Mouse (Mus musculus) brain, embryonic 14.5 days (tissue): ENCODE measurements around the gene Pde8a. TPM values are rescaled to one million over a fixed set of nuclear protein-coding genes. Genes with fewer than 3 reads are reported as not detected.
A peak's percentile ranks its signal among the peaks of the same experiment; 100 is the strongest.

Experiments used
- DNase-seq: peaks from one replicate; pipeline ENCODE4 v3.0.0-alpha.2; 2011; ENCODE audit warnings: low read depth
- CTCF ChIP-seq: fragments of 200-500 bp; IDR thresholded peaks from 2 replicates; pipeline ENCODE4 v1.5.1; 2012; ENCODE audit warnings: inconsistent platforms, mild to moderate bottlenecking, moderate library complexity, borderline replicate concordance; ENCODE audit not compliant: insufficient read depth, insufficient read length; ENCODE audit errors: extremely low read depth
- POLR2A ChIP-seq: fragments of 200-500 bp; IDR thresholded peaks from 2 replicates; pipeline ENCODE4 v1.6.1; 2012; ENCODE audit warnings: mild to moderate bottlenecking, inconsistent platforms, borderline replicate concordance; ENCODE audit not compliant: poor library complexity, insufficient read depth, insufficient read length, severe bottlenecking; ENCODE audit errors: extremely low read depth
- polyA plus RNA-seq: library from polyadenylated mRNA; depleted of rRNA; stranded (reverse); fragments of >200 nt; gene quantifications from 2 replicates; pipeline ENCODE4 v1.2.3, GENCODE M21; 2012

Pde8a gene
- polyA plus RNA-seq, 1 experiment = 4.6 TPM

DNA sequence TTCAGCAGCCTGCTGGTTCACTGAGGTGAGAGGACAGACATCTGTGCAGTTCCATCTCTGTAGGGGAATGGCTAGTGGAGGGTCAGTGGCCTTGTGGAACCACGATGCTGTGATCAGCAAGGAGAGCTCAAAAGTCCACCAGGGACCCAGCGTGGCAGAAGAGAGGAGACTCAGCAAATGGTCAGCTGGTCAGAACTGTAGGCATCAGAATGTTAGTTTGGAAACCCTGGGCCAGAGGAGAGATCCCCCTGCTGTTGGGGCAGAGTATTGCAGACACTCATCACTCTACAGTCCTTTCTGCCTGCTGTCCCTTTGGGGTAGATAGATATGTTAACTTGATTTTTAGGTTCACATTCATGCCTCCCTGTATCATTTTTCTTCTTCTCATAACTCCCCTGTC lies 90.3 kb downstream of the Pde8a start:
- no peak for DNase-seq
- 0 out of 2 replicates have a peak, but pooled peaks have one; percentile 13 for TF ChIP-seq CTCF
- TF ChIP-seq POLR2A = no peak

DNA sequence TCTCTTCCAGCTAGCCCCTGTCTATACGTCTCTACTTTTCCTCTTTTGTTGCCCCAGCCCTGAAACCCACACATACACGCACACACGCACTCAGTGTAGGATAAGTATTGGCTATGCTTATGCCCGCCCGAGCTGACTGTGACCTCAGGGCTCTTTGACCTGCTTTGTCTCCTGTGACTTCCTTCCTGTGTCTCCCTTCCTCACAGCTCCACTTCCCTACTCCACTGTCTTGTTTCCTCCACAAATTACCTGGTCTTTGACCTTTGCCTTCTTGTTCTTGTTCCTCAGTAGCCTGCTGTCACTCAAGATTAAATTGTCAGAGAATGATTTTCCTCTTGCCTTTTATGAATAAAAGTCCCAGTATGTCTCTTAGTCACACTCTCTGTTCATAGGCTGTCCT lies 90.7 kb downstream of the Pde8a start:
- DNase-seq = no peak
- TF ChIP-seq POLR2A = no peak

DNA sequence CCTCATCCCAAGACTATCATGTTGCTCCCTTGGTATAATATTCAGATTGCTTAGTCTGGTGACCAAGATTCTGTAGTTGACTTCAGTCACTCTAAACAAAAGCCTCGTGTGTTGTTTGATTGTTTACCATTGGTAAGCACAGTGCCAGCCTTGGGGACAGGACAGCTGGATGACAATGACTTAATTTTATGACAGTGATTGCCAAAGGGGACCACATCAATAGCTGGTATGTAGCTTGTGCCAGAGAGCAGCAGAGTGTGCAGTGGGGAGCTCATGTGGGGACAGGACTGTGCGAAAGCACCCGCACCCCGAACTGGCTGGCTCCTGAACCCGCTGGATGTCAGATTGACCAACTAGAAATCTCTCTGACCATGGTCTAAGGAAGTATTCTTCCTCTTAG lies 91.3 kb downstream of the Pde8a start:
- no peak for TF ChIP-seq CTCF
- TF ChIP-seq POLR2A = no peak
- no peak for DNase-seq

DNA sequence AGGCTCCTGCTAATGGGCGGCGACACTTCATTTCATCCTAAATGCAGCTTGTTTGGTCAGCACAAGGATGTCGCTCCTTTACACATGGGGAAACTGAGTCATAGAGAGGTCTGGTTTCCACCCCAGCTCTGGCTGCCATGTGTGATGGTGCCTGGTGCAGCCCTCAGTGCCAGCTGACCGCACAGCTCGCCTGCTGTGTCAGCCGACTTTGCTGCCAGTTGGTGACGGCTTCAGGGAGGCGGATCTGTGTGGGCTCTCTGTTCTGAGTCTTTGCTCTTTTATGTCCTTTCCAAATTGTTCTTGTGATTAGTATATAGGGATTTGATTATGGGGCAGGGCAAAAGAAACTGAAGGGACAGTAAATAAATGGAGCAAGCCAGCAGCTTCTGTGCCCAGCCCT lies 94.3 kb downstream of the Pde8a start:
- peak; percentile 6 for DNase-seq
- TF ChIP-seq POLR2A (no peak), CTCF (no peak)

DNA sequence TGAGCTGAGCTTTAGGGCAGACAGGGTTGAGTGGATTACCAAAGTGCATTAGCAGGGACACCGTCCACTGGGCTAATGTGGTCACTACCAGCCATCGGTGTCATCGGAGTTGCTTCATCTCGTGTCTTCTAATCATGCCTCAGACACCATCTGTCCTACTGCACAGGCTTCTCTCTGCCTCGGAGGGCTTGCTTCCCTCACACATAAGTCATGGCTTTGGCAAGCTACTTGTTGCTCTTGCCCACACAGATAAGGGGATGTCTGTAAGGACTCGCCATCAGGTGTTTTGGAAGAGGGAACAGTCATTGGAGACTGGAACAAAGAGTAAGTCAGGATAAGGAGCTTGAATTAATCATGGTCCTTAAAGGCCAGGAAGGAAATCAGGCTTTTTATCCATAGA lies 95.9 kb downstream of the Pde8a start:
- TF ChIP-seq CTCF (no peak), POLR2A (no peak)
- DNase-seq = no peak

DNA sequence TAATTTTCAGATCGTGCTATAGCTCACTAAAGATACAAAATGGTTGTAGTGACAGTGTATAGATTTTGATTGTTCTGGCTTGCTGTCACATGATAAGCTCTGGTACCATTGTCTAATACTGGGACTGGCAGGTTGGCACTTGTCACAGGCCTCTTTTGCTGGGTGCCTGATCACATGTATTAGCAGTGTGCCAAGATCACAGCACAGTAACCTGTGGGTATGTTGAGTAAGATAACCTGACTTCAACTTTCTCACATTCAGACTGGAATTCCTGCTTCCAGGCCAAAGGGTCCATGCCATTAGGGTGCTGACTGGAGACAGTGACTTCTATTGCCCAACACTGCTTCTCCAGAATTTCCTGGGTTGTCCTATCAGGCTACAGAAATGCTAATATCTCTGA lies 97.7 kb downstream of the Pde8a start:
- TF ChIP-seq CTCF (no peak), POLR2A (no peak)
- no peak for DNase-seq

DNA sequence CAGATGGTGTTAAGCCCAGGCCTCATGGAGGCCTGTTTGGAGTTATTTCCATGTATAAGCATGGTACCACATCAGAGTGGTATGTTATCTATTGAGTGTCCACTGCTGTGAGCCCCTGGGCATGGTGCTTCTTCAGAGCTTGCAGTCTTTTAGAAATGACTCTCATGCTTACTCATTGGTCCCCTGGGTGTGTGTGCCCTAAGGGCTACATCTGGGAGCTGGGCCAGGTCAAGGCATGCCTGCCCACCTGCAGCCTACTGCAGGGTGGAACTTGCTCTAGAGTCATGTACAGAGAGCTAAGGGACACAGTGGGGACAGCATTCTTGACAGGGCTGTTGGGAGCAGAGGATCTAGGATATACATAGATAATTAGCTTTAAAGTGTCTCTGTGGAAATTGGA lies 98.2 kb downstream of the Pde8a start:
- no peak for DNase-seq
- TF ChIP-seq POLR2A (no peak), CTCF (no peak)

DNA sequence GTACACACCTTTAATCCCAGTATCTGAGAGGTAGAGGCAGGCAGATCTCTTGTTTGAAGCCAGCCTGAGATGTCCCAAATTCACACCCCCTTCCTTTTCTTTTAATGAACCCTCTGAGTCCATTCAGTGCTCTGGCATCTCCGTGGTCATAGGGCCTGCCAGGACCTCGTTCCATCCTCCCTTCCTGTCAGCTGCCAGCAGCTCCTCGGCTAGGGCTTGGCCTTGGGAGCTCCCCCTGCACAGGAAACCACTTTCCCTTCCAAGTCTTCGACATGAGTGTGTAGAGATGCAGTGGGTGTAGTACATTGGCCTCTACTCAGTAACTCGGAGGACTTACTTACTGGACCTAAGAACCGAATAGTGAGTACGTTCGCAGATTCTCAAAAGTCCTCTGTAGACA lies 102.2 kb downstream of the Pde8a start:
- TF ChIP-seq CTCF = no peak
- TF ChIP-seq POLR2A = no peak
- no peak for DNase-seq

DNA sequence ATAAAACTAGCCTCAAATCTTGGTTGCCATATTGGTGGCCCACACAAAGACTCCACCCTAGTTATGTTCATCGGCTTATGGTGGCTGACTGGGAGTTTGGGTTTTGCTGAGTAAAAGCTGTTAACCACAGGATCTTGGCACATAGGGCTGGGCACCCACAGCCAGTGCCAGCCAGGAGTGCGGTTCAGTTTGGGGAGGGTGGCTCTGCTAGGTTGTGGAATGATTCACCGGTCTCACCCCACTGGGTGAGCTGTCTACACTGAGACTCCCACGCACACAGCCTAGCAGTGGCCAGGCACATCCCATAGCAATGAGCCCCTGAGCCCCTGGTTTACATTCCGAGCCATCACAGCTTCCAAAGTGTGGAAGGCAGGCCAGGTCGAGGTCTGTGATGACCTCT lies 106.4 kb downstream of the Pde8a start:
- TF ChIP-seq POLR2A = no peak
- no peak for TF ChIP-seq CTCF
- no peak for DNase-seq

DNA sequence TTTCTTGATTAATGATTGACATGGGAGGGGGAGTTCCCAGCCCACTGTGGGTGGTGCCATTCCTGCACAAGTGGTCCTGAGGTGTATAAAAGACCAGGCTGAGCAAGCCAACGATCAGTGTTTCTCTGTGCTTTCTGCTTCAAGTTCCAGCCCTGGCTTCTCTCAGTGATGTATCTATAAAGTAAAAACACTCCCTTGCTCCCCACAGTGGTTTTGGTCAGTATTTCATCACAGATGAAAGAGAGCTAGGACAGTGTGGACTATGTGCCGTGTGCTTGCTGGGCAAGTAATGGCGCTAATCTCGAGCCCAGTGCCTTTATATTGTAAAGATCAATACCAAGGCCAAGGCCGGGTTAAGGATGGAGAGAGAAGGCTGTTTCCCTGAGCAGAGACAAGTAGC lies 108.4 kb downstream of the Pde8a start:
- DNase-seq = no peak
- TF ChIP-seq POLR2A (no peak), CTCF (no peak)

DNA sequence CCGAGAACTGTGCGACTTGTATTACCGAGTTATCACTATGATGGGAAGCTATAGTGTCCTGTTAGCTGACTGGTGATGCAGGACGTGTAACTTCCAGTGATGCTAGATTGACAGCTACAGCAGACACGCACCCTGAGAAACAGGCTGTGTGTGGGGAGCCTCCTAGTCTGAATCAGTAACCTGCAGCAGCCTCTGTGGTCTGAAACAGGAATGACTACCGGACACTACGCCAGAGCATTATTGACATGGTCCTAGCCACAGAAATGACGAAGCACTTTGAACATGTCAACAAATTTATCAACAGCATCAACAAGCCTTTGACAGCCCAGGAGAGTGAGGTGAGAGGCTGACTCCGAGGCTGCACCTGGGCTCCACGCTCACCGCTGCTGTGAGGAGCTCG lies 112.6 kb downstream of the Pde8a start:
- DNase-seq = no peak
- TF ChIP-seq CTCF (no peak), POLR2A (no peak)

DNA sequence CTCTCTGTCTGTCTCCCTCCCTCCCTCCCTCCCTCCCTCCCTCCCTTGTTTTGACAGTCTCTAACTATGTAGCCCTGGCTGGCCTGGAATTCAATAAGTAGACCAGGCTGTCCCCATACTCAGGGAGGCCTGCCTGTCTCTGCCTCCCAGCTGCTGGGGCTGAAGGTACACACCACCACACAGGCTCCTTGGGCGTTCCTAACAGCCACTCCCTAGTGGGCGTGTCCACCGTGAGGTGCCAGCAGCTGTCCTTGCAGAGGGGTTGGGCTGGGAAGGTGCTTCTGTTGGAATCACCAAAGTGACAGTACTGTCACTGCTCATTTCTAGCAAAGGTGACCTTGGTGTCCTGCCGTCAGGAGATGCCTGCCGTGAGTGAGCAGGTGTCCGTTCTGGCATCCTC lies 113.5 kb downstream of the Pde8a start:
- no peak for DNase-seq
- TF ChIP-seq POLR2A (no peak), CTCF (no peak)

DNA sequence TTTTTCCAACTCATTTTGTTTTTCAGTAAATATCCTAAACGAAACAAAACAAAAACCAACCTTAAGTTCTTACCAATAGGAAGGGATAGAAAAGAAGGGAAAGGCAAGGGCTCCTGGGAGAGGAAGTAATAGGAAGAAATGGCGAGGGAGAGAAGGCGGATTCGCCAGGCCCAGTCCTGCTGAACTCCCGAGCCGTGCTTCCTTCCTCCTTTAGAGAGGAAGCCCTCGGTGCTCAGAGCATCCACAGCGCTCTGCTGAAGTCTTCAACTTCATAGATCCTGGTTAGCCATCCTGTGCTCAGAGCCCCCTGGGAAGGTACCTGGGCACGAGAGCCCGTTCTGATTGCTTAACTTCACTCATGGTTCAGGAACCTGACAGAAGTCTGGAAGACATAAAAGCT lies 114.3 kb downstream of the Pde8a start:
- DNase-seq = no peak

DNA sequence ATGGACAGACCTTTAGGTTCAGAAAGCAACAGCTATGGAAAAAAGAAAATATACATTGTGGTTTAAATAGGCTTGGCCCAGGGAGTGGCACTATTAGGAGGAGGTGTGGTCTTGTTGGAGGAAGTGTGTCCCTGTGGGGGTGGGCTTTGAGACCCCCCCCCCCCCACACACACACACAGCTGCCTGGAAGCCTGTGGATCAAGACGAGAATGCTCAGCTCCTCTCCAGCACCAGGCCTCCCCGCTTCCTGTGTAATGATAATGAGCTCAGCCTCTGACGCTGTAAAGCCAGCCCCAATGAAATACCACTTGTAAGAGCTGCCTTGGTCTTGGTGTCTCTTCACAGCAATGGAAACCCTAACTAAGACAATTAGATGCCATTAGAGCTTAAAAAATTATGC lies 117.4 kb downstream of the Pde8a start:
- no peak for TF ChIP-seq CTCF
- TF ChIP-seq POLR2A = no peak
- no peak for DNase-seq

More for the DNA sequence above, 114.3 kb downstream of the Pde8a start:
- TF ChIP-seq CTCF (no peak), POLR2A (no peak)

DNA sequence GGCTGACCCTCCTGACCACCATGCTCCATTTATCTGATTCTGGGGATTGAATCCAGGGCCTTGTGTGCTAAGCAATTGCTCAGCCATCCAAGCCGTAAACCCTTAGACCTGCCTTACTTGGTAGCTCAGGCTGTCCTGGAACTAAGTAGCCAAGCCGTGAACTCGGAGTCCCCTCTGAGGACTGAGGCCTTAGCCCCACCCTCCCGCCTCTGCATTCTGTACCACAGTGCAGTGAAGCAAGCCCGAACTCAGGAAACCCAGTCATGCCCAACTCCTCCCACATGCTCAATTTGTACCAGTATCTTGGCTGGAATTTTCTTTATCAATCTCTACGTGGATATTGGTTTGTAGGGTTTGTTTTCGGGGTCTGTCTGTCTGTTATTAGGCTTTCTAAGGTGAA lies 118.5 kb downstream of the Pde8a start:
- DNase-seq = no peak
- TF ChIP-seq POLR2A = no peak
- TF ChIP-seq CTCF = no peak
